Mouse (Mus musculus): Measurements from ENCODE around the gene Lgmn. TPM values are rescaled to one million over a fixed set of nuclear protein-coding genes. Genes with fewer than 3 reads are reported as not detected.
A peak's percentile ranks its signal among the peaks of the same experiment; 100 is the strongest.

Lgmn gene
- polyA plus RNA-seq, 1 experiment from 2014 or later, result 108 TPM

GRCm38 (mm10) chr12:102419544-102419943, 20.1 kb downstream of the Lgmn start:
- 66% methylated on average over 3 of the region's 3 CpGs for WGBS (ENCODE audit: insufficient replicate concordance)
- peak overlapping the region; percentile 50; the same call in 1 of the 2 replicates for H3K27ac ChIP-seq (ENCODE audit: low read depth, low read length)
- no peaks in the 10 kb centered on the region for H3K9me3 ChIP-seq (replicated peaks; ENCODE audit: control insufficient read depth, low read length)
- no peak overlapping the region; the same call in 1 of the 2 replicates for H3K4me2 ChIP-seq
- no peak for ATAC-seq (replicated peaks; ENCODE audit: insufficient number of reproducible peaks, low FRiP score, low TSS enrichment)
- H3K9ac ChIP-seq (ENCODE audit: low read depth, low read length), result 0 out of 2 replicates have a peak overlapping the region, but pooled peaks have one; percentile 40
- no peaks in the 10 kb centered on the region for H3K36me3 ChIP-seq (ENCODE audit: control insufficient read depth, insufficient read depth, low read length)
- H3K27me3 ChIP-seq (ENCODE audit: control insufficient read depth, insufficient read depth, low read length), result no peaks in the 10 kb centered on the region
- no peak overlapping the region for H3K4me3 ChIP-seq (ENCODE audit: low read depth, low read length)
- peaks cover 51% of the 10 kb centered on the region for H3K4me1 ChIP-seq (ENCODE audit: control insufficient read depth, insufficient read depth, low read length)

- no peaks in the 10 kb centered on the region for H3K27me3 ChIP-seq (ENCODE audit: control insufficient read depth, insufficient read depth, low read length)
- H3K9ac ChIP-seq (ENCODE audit: low read depth, low read length), result no peak overlapping the region
- ATAC-seq (replicated peaks; ENCODE audit: insufficient number of reproducible peaks, low FRiP score, low TSS enrichment), result no peak
- peaks cover 42% of the 10 kb centered on the region for H3K4me1 ChIP-seq (ENCODE audit: control insufficient read depth, insufficient read depth, low read length)
- H3K9me3 ChIP-seq (replicated peaks; ENCODE audit: control insufficient read depth, low read length), result no peaks in the 10 kb centered on the region
- H3K27ac ChIP-seq (ENCODE audit: low read depth, low read length), result no peak overlapping the region
- WGBS (ENCODE audit: insufficient replicate concordance), result 82% methylated on average over 6 of the region's 6 CpGs
- H3K4me3 ChIP-seq (ENCODE audit: low read depth, low read length), result no peak overlapping the region
- no peak overlapping the region for H3K4me2 ChIP-seq
- no peaks in the 10 kb centered on the region for H3K36me3 ChIP-seq (ENCODE audit: control insufficient read depth, insufficient read depth, low read length)
These were observed 21.9 kb downstream of the Lgmn start for GRCm38 (mm10) chr12:102417701-102418100.

GRCm38 (mm10) chr12:102416955-102417510, 22.6 kb downstream of the Lgmn start:
- 79% methylated on average over 7 of the region's 7 CpGs for WGBS (ENCODE audit: insufficient replicate concordance)
- Histone ChIP-seq H3K36me3 (ENCODE audit: control insufficient read depth, insufficient read depth, low read length) (no peaks in the 10 kb centered on the region), H3K4me3 (ENCODE audit: low read depth, low read length) (no peak overlapping the region), H3K4me2 (no peak overlapping the region), H3K27ac (ENCODE audit: low read depth, low read length) (peak overlapping the region; percentile 42), H3K4me1 (ENCODE audit: control insufficient read depth, insufficient read depth, low read length) (peaks cover 37% of the 10 kb centered on the region), H3K27me3 (ENCODE audit: control insufficient read depth, insufficient read depth, low read length) (no peaks in the 10 kb centered on the region), H3K9ac (ENCODE audit: low read depth, low read length) (no peak overlapping the region), H3K9me3 (replicated peaks; ENCODE audit: control insufficient read depth, low read length) (no peaks in the 10 kb centered on the region)
- no peak for ATAC-seq (replicated peaks; ENCODE audit: insufficient number of reproducible peaks, low FRiP score, low TSS enrichment)

GRCm38 (mm10) chr12:102416391-102416837, 23.2 kb downstream of the Lgmn start:
- WGBS (ENCODE audit: insufficient replicate concordance), result 24% methylated on average over 7 of the region's 7 CpGs
- H3K4me1 ChIP-seq (ENCODE audit: control insufficient read depth, insufficient read depth, low read length), result peaks cover 31% of the 10 kb centered on the region

GRCm38 (mm10) chr12:102414686-102415085, 24.9 kb downstream of the Lgmn start:
- Histone ChIP-seq H3K9me3 (replicated peaks; ENCODE audit: control insufficient read depth, low read length) (no peaks in the 10 kb centered on the region), H3K4me3 (ENCODE audit: low read depth, low read length) (no peak overlapping the region), H3K4me1 (ENCODE audit: control insufficient read depth, insufficient read depth, low read length) (peaks cover 18% of the 10 kb centered on the region), H3K9ac (ENCODE audit: low read depth, low read length) (no peak overlapping the region), H3K4me2 (no peak overlapping the region), H3K27ac (ENCODE audit: low read depth, low read length) (no peak overlapping the region), H3K27me3 (ENCODE audit: control insufficient read depth, insufficient read depth, low read length) (no peaks in the 10 kb centered on the region), H3K36me3 (ENCODE audit: control insufficient read depth, insufficient read depth, low read length) (no peaks in the 10 kb centered on the region)
- 81% methylated on average over 6 of the region's 6 CpGs for WGBS (ENCODE audit: insufficient replicate concordance)
- no peak for ATAC-seq (replicated peaks; ENCODE audit: insufficient number of reproducible peaks, low FRiP score, low TSS enrichment)

More at GRCm38 (mm10) chr12:102416391-102416837, 23.2 kb downstream of the Lgmn start:
- peak overlapping the region; percentile 42 for H3K27ac ChIP-seq (ENCODE audit: low read depth, low read length)
- ATAC-seq (replicated peaks; ENCODE audit: insufficient number of reproducible peaks, low FRiP score, low TSS enrichment), result peak; percentile 66
- no peaks in the 10 kb centered on the region for H3K36me3 ChIP-seq (ENCODE audit: control insufficient read depth, insufficient read depth, low read length)
- H3K4me2 ChIP-seq, result 0 out of 2 replicates have a peak overlapping the region, but pooled peaks have one; percentile 8
- H3K4me3 ChIP-seq (ENCODE audit: low read depth, low read length), result no peak overlapping the region
- H3K9me3 ChIP-seq (replicated peaks; ENCODE audit: control insufficient read depth, low read length), result no peaks in the 10 kb centered on the region
- no peak overlapping the region for H3K9ac ChIP-seq (ENCODE audit: low read depth, low read length)
- H3K27me3 ChIP-seq (ENCODE audit: control insufficient read depth, insufficient read depth, low read length), result no peaks in the 10 kb centered on the region

- no peak overlapping the region for H3K9ac ChIP-seq (ENCODE audit: low read depth, low read length)
- peaks cover 15% of the 10 kb centered on the region for H3K4me1 ChIP-seq (ENCODE audit: control insufficient read depth, insufficient read depth, low read length)
- ATAC-seq (replicated peaks; ENCODE audit: insufficient number of reproducible peaks, low FRiP score, low TSS enrichment), result no peak
- 80% methylated on average over 13 of the region's 13 CpGs for WGBS (ENCODE audit: insufficient replicate concordance)
- no peak overlapping the region for H3K4me2 ChIP-seq
- H3K36me3 ChIP-seq (ENCODE audit: control insufficient read depth, insufficient read depth, low read length), result no peaks in the 10 kb centered on the region
- H3K27me3 ChIP-seq (ENCODE audit: control insufficient read depth, insufficient read depth, low read length), result no peaks in the 10 kb centered on the region
- no peak overlapping the region for H3K27ac ChIP-seq (ENCODE audit: low read depth, low read length)
- no peaks in the 10 kb centered on the region for H3K9me3 ChIP-seq (replicated peaks; ENCODE audit: control insufficient read depth, low read length)
- no peak overlapping the region for H3K4me3 ChIP-seq (ENCODE audit: low read depth, low read length)
These were observed 26.4 kb downstream of the Lgmn start for GRCm38 (mm10) chr12:102413171-102413570.

GRCm38 (mm10) chr12:102398588-102398987, 41.0 kb downstream of the Lgmn start:
- H3K9ac ChIP-seq (ENCODE audit: low read depth, low read length), result no peak overlapping the region
- peaks cover 12% of the 10 kb centered on the region for H3K36me3 ChIP-seq (ENCODE audit: control insufficient read depth, insufficient read depth, low read length)
- H3K9me3 ChIP-seq (replicated peaks; ENCODE audit: control insufficient read depth, low read length), result no peaks in the 10 kb centered on the region
- ATAC-seq (replicated peaks; ENCODE audit: insufficient number of reproducible peaks, low FRiP score, low TSS enrichment), result no peak
- H3K27ac ChIP-seq (ENCODE audit: low read depth, low read length), result peak overlapping the region; percentile 73
- H3K4me3 ChIP-seq (ENCODE audit: low read depth, low read length), result no peak overlapping the region
- H3K27me3 ChIP-seq (ENCODE audit: control insufficient read depth, insufficient read depth, low read length), result no peaks in the 10 kb centered on the region
- peaks cover 14% of the 10 kb centered on the region for H3K4me1 ChIP-seq (ENCODE audit: control insufficient read depth, insufficient read depth, low read length)
- WGBS (ENCODE audit: insufficient replicate concordance), result 79% methylated on average over 4 of the region's 4 CpGs
- H3K4me2 ChIP-seq, result no peak overlapping the region

- peaks cover 14% of the 10 kb centered on the region for H3K4me1 ChIP-seq (ENCODE audit: control insufficient read depth, insufficient read depth, low read length)
- H3K36me3 ChIP-seq (ENCODE audit: control insufficient read depth, insufficient read depth, low read length), result peaks cover 9% of the 10 kb centered on the region
- no peak for ATAC-seq (replicated peaks; ENCODE audit: insufficient number of reproducible peaks, low FRiP score, low TSS enrichment)
- no peak overlapping the region for H3K4me3 ChIP-seq (ENCODE audit: low read depth, low read length)
- 69% methylated on average over 19 of the region's 19 CpGs for WGBS (ENCODE audit: insufficient replicate concordance)
- H3K4me2 ChIP-seq, result no peak overlapping the region
- no peaks in the 10 kb centered on the region for H3K27me3 ChIP-seq (ENCODE audit: control insufficient read depth, insufficient read depth, low read length)
- H3K9ac ChIP-seq (ENCODE audit: low read depth, low read length), result no peak overlapping the region
- no peak overlapping the region for H3K27ac ChIP-seq (ENCODE audit: low read depth, low read length)
- no peaks in the 10 kb centered on the region for H3K9me3 ChIP-seq (replicated peaks; ENCODE audit: control insufficient read depth, low read length)
These were observed 43.3 kb downstream of the Lgmn start for GRCm38 (mm10) chr12:102395998-102396991.
